Mouse (Mus musculus) Muller cell, postnatal 12 days (primary cell): ENCODE measurements at regions not wholly inside any gene's neighbourhood (a gene's known extent, or its start where the extent isn't known, plus 50 kb on each side); places are given as distances from the start of the nearest gene placed in this dataset.

ENCODE experiments used
- DNase-seq: peaks from one replicate; pipeline ENCODE4 v3.0.0-alpha.2; 2015; ENCODE audit errors: inconsistent ontology term

GRCm38 (mm10) chr10:68606848-68607247 is 65.2 kb upstream of the Cabcoco1 start:
- DNase-seq, result no peak

DNA sequence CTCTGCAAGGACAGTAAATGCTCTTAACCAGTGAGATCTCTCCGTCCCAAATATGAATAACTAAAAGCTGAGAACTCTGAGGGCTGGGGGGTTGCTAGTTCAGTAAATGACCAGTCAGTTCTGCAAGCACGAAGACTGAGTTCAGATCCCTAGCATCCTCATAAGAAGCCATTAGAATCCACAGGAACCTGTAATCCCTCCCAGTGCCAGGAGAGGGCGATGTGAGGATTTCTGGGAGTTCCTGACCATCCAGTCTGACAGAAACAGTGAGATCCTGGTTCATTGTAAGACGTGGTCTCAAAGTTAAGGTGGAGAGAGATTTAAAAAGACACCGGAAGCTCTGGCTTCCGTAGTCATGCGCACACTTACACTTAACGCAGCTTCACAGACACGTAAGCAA is 70.2 kb upstream of the Cabcoco1 start:
- DNase-seq, result no peak

- DNase-seq, result peak; percentile 15
These were observed 71.0 kb upstream of the Cabcoco1 start for GRCm38 (mm10) chr10:68612727-68613126.

GRCm38 (mm10) chr10:68623786-68624185 is 82.1 kb upstream of the Cabcoco1 start:
- DNase-seq, result no peak

DNA sequence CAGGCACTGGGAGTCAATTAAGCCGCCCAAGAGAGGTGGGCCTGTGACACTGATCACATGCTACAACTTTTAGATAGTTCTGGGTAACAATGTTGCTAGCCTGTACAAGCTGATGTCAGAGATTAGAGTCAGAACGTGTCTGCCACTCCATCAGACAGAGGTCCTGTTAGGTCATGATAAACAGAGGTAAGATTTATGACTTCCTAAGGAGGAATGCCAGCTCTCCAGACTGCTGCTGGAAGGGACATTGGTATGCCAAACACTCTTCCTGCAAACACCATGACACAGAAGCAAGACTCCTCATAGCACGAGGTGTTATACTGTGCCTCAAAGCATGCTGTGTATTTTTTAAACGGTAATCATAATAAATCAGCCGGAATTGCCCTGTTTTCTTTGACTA is 83.6 kb upstream of the Cabcoco1 start:
- no peak for DNase-seq

- DNase-seq, result no peak
These were observed 84.1 kb upstream of the Cabcoco1 start for GRCm38 (mm10) chr10:68625752-68626151.

DNA sequence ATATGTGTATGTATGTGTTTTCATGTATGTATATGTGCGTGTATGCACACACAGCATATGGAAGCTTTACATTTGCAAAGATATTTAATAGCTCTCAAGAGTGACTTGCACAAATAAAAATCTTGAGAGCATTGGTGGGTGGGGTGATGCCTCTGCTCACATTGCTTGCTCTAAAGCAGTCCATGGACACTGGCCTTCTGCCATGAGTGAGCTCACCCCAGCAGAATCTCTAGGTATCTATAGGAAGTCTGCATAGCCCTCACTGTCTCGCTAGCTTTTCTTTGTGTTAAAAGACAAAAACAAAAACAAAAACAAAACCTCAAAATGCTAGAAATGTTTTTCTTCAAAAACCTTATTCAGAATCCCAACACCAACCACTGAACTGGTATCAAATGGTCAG is 87.8 kb upstream of the Cabcoco1 start:
- DNase-seq, result no peak

DNA sequence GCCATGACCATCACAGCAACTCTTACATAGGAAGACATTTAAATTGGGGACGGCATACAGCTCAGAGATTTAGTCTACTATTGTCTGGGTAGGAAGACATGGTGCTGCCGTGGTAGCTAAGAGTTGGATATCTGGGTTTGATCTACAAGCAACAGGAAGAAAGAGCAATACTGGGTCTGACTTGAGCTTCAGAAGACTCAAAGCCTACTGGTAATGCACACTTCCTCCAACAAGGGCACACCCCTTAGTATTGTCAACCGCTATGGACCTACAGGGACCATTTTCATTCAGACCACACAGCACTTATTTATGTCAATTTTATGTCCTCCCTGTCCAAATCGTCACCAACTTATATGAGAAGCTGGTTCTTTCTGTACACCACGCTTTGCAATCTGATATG is 90.3 kb upstream of the Tmem26 start:
- DNase-seq, result no peak

GRCm38 (mm10) chr10:68652700-68653099 is 70.7 kb upstream of the Tmem26 start:
- no peak for DNase-seq

GRCm38 (mm10) chr10:68655491-68655890 is 68.0 kb upstream of the Tmem26 start:
- no peak for DNase-seq

DNA sequence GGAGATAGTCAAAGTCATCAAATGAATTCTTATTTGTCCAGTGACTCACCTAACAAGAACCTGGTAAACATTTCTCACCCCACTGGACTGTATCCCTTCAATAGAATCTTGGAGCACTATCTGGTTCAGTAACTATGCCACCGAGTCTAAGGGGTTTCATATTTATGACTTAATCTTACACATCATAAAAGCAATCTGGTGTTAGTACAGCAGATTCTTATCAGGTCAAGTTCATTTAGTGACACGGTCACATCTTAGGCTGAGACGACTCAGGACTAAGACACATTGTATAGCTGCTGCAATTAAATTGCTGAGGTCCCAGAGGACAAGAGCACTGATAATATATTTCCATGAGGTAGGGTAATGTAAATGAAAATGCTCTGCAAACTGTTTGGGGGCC is 57.4 kb upstream of the Tmem26 start:
- no peak for DNase-seq

- no peak for DNase-seq
These were observed 54.1 kb upstream of the Tmem26 start for GRCm38 (mm10) chr10:68669330-68669729.

GRCm38 (mm10) chr10:68669992-68670391 is 53.5 kb upstream of the Tmem26 start:
- no peak for DNase-seq

- DNase-seq, result peak; percentile 9
These were observed 51.2 kb upstream of the Tmem26 start for GRCm38 (mm10) chr10:68672291-68672690.

DNA sequence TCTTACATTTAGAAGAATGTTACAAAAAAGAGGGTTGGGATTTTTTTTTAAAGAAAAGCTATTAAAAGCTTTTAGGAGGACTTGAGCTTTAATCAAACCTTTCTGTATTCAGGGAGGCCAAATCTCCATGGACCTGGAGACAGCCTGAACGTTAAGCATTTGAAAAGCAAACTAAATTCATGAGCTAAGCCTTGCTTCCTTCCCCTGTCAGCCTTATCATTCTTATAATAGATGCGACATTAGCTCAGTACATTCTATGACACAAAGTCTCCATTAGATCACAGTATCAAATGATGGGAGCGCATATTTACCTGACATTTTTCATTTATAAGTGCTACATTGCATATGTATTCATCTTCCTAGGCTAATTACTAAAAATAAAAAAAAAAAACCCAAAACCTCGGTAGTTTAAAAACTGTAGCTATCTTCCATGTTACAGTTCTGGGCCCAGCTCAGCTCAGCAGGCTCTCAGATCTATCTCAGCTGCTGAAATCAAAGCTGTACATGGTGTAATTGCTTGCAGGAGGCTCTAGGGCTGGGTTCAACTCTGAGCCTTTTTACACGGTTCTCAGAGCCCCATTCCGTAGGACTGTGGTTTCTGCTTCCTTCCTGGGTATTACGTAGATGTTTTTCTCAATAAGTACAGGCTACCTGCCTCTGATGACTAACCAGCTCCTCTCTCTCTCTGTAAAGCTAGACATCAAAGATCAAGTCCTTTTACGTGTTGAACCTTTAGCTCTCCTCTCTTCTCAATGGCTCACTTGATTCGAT is 50.2 kb upstream of the Tmem26 start:
- DNase-seq, result no peak
